Mouse (Mus musculus) macrophage (primary cell): ENCODE data around the gene Pkd1. TPM values are rescaled to one million over a fixed set of nuclear protein-coding genes. Genes with fewer than 3 reads are reported as not detected.

Experiments used
- H3K27ac ChIP-seq: fragments of 350-480 bp; formaldehyde crosslinking; 2 replicates; pipeline ENCODE4 v1.9.0; 2021
- H3K36me3 ChIP-seq: fragments of 350-480 bp; formaldehyde crosslinking; 2 replicates; pipeline ENCODE4 v1.9.0; 2021; ENCODE audit errors: inconsistent target
- H3K4me3 ChIP-seq: fragments of 350-480 bp; formaldehyde crosslinking; 2 replicates; pipeline ENCODE4 v1.9.0; 2021; ENCODE audit errors: inconsistent target
- H3K79me2 ChIP-seq: fragments of 350-480 bp; formaldehyde crosslinking; 2 replicates; pipeline ENCODE4 v1.9.0; 2021; ENCODE audit errors: inconsistent target
- WGBS: methylation state at CpG from one replicate; pipeline ENCODE4 v1.1.7; 2026; ENCODE audit warnings: inconsistent platforms; ENCODE audit not compliant: missing documents; 5-methylcytosine and 5-hydroxymethylcytosine counted together
- polyA plus RNA-seq: library from polyadenylated mRNA; stranded (reverse); fragments of 250-400 nt; gene quantifications from 3 replicates; pipeline ENCODE4 v1.2.4, GENCODE M21; 2018; ENCODE audit warnings: inconsistent platforms

The Pkd1 gene
- polyA plus RNA-seq, 1 experiment from 2014 or later: 9.7 TPM

DNA sequence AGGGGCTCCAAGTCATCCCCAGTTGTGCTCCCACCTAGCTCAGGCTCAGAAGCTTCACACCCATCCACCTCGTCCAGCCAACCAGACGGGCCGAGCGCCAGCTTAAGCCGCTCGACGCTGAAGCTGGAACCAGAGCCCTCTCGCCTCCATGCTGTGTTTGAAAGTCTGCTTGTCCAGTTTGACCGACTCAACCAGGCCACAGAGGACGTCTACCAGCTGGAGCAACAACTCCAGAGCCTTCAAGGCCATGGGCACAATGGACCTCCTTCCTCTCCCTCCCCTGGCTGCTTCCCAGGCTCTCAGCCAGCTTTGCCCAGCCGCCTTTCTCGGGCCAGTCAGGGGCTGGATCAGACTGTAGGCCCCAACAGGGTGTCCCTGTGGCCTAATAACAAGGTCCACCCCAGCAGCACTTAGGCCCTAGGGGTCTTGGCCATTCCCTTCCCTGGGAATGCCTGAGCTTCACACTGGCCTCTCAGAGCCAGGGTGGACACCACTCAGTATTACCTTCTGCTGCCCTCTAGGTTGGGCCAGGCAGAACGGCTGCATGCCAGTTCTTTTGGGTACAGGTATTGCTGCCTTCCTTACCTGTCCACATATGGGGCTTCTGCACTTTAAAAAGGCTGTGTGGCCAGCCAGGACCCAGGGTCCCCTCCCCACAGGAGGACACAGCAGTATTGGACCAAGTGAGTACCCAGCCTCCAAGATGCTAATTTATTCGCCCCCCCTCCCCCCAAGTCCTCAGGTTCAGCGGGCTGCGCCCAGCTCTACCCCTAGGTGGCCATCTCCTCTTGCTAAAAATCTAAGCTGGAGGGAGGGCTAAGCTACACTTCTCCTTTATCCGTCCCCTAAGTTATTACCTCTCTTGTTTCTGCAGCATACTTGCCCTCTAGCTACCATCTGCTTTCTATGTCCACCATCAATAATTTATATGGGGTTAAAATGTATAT lies 45.8 kb downstream of the Pkd1 start:
- Histone ChIP-seq H3K27ac (no peak overlapping the region), H3K4me3 (no peak overlapping the region), H3K79me2 (no peaks in the 10 kb centered on the region), H3K36me3 (peaks cover 92% of the 10 kb centered on the region)
- 90% methylated on average over 17 of the region's 17 CpGs for WGBS

DNA sequence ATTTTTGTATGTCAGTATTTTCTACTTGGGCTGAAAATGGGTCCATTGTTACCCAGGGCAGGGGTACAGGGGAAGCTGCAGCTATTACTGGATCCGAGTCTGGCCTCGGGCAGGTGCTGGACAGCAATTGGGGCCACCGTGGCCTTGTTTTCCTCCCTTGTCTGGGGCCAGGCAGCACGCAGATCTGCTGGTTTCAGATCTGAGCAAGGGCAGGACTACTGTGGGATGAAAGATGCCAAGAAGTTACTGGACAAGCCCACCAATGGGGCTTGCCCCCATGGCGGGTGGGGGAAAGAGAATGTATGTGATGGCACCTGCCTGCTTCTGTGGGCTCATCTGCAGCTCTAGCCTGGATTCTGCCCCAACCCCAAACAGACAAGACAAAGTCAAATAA lies 46.4 kb downstream of the Pkd1 start:
- H3K27ac ChIP-seq: no peak overlapping the region
- no peaks in the 10 kb centered on the region for H3K79me2 ChIP-seq
- peaks cover 88% of the 10 kb centered on the region for H3K36me3 ChIP-seq
- WGBS: 94% methylated on average over 5 of the region's 5 CpGs
- H3K4me3 ChIP-seq: no peak overlapping the region

- no peaks in the 10 kb centered on the region for H3K79me2 ChIP-seq
- H3K4me3 ChIP-seq: no peak overlapping the region
- H3K36me3 ChIP-seq: peaks cover 82% of the 10 kb centered on the region
- no peak overlapping the region for H3K27ac ChIP-seq
- WGBS: 91% methylated on average over 19 of the region's 19 CpGs
Observed at GRCm38 (mm10) chr17:24596471-24597183, 47.0 kb downstream of the Pkd1 start.

GRCm38 (mm10) chr17:24597989-24598388 lies 48.4 kb downstream of the Pkd1 start:
- WGBS: 97% methylated on average over 3 of the region's 3 CpGs

GRCm38 (mm10) chr17:24600502-24600901 lies 50.9 kb downstream of the Pkd1 start:
- WGBS: 100% methylated on average over 4 of the region's 4 CpGs
- Histone ChIP-seq H3K36me3 (peaks cover 70% of the 10 kb centered on the region), H3K79me2 (no peaks in the 10 kb centered on the region), H3K27ac (no peak overlapping the region), H3K4me3 (no peak overlapping the region)

More at GRCm38 (mm10) chr17:24597989-24598388, 48.4 kb downstream of the Pkd1 start:
- no peak overlapping the region for H3K27ac ChIP-seq
- H3K79me2 ChIP-seq: no peaks in the 10 kb centered on the region
- H3K36me3 ChIP-seq: peaks cover 79% of the 10 kb centered on the region
- H3K4me3 ChIP-seq: no peak overlapping the region

DNA sequence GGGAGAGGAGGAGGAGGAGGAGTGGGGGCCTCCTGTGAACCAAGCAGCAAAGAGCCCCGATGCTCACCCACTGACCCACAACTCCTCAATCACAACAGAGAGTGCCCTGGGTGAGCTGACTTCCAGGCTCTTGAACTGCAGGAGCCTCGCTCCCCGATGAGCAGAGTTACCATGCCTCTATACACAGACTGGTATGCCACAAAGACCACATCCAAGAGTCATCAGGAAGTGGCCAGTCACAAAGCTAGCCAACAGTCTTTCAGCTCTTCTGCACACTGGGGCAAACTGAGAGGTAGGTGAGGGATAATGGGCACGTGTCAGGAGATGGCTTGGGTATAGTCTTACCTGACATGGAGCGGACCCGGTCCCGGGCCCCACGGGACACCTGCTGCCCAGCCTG lies 54.3 kb downstream of the Pkd1 start:
- Histone ChIP-seq H3K79me2 (no peaks in the 10 kb centered on the region), H3K36me3 (peaks cover 64% of the 10 kb centered on the region), H3K27ac (no peak overlapping the region), H3K4me3 (no peak overlapping the region)
- 59% methylated on average over 8 of the region's 8 CpGs for WGBS

DNA sequence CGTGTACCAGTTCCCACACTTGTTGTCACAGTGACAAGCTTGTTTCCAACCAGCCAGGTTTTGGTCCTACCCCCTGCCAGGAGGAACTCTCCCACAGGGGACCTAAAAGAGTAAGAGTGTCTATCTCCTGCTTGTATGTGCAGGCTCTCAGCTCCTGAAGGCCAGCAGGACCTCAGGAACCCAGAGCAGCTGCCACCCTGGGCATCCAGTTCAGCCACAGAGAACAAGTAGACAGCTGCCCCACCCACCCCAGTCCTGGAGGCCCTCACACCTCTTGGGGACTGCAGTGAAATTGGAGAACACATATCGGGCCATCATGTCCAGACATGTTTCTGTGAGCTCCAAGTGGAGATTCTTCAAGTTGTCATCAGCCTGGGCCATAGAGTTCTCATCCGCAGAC lies 54.9 kb downstream of the Pkd1 start:
- Histone ChIP-seq H3K4me3 (no peak overlapping the region), H3K36me3 (peaks cover 58% of the 10 kb centered on the region), H3K27ac (no peak overlapping the region), H3K79me2 (no peaks in the 10 kb centered on the region)
- 100% methylated on average over 3 of the region's 3 CpGs for WGBS

DNA sequence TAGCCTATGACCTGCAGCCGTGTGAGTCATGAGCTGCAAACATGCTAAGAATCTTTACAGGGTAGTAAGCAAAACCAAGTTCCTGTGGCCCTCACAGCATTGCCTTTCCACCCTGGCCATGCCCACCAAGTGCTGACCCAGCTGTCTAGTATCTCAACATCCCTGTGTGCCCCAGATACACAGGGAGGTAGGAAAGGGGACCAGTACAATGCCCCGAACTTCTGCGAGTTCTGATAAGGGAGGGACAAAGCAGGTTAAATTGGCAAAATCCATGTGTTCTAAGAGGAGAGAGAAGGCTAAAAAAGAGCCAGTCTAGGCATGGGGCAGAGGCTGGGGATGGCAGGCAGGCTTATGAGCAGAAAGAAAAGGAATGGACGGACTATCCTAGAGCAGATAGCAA lies 58.7 kb downstream of the Pkd1 start:
- 92% methylated on average over 4 of the region's 4 CpGs for WGBS
- Histone ChIP-seq H3K79me2 (no peaks in the 10 kb centered on the region), H3K36me3 (peaks cover 41% of the 10 kb centered on the region; the same call in 1 of the 2 replicates), H3K4me3 (no peak overlapping the region), H3K27ac (no peak overlapping the region)

DNA sequence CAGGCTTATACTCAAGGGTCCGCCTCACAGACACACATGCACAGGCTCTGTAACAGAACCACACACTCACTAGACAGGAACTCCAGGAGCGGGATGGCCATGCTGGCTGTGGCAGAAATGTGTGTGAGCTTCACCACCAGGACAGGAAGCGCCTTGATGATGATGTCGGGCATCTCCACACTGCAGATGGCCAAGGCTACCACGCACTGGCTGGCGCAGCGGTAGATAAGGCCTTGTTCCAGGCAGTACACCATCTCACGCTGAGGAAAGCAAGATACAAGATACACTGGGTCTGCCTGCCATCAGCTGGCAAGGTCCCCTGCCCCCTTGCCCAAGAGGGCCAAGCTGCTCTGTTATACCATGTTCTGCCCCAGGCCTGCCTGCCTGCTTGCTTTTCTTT lies 59.2 kb downstream of the Pkd1 start:
- 89% methylated on average over 8 of the region's 8 CpGs for WGBS
- Histone ChIP-seq H3K36me3 (peaks cover 46% of the 10 kb centered on the region; the same call in 1 of the 2 replicates), H3K4me3 (no peak overlapping the region), H3K79me2 (no peaks in the 10 kb centered on the region), H3K27ac (no peak overlapping the region)

DNA sequence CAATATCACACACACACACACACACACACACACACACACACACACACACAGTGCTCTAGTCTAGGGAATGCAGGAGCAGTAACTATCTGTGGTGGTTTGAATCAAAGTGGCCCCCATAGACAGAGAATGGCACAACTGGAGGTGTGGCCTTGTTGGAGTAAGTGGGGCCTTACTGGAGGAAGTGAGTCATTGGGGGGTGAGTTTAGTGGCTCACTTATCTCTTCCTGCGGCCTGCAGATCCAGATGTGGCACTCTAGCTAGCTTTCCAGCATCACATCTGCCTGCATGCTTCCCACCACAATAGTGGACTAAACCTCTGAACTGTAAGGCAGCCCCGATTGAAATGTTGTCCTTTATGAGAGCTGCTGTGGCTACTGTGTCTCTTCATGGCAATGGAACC lies 61.1 kb downstream of the Pkd1 start:
- Histone ChIP-seq H3K4me3 (no peak overlapping the region), H3K36me3 (peaks cover 56% of the 10 kb centered on the region; the same call in 1 of the 2 replicates), H3K79me2 (no peaks in the 10 kb centered on the region), H3K27ac (no peak overlapping the region)
- WGBS: 7% methylated on average over 2 of the region's 2 CpGs

- Histone ChIP-seq H3K27ac (no peak overlapping the region), H3K36me3 (peaks cover 93% of the 10 kb centered on the region)
Observed at GRCm38 (mm10) chr17:24617561-24618194, 68.0 kb downstream of the Pkd1 start.

DNA sequence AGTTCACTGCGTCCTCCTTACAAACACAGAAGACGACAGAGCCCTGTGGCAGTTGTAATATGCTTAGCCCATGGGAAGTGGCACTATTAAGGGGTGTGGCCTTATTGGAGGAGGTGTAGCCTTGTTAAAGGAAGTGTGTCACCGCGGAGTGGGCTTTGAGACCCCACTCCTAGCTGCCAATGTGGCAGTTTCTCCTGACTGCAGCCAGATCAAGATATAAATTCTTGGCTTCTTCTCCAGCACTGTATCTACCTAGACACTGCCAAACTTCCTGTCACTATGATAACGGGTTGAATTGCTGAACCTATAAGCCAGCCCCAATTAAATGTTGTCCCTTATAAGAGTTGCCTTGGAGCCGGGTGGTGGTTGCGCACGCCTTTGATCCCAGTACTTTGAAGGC lies 75.8 kb downstream of the Pkd1 start:
- Histone ChIP-seq H3K79me2 (no peaks in the 10 kb centered on the region), H3K27ac (no peak overlapping the region), H3K4me3 (no peak overlapping the region), H3K36me3 (peaks cover 90% of the 10 kb centered on the region)
- WGBS: 99% methylated on average over 8 of the region's 8 CpGs

More at GRCm38 (mm10) chr17:24617561-24618194, 68.0 kb downstream of the Pkd1 start:
- H3K79me2 ChIP-seq: no peaks in the 10 kb centered on the region
- 61% methylated on average over 14 of the region's 14 CpGs for WGBS
- H3K4me3 ChIP-seq: no peak overlapping the region

DNA sequence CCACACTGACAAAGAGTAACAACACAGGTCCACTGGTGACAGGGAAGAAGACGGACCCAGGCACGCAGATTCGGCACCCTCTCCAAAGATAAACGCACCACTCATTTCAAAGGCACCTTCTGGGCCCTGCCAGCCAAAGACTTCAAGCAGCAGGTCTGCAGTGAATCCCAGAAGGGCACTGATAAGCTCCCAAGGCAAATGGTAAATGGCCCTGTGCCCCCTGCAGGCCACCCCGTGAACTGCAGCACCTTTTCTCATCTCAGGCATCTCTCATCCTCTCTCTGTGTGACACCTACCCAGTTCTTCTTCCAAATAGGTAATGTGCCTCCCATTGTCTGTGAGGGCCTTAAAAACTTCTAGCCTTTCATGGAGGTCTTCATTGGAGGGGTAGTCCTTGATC lies 79.0 kb downstream of the Pkd1 start:
- Histone ChIP-seq H3K27ac (no peak overlapping the region), H3K36me3 (peaks cover 62% of the 10 kb centered on the region), H3K79me2 (no peaks in the 10 kb centered on the region), H3K4me3 (no peak overlapping the region)
- 25% methylated on average over 5 of the region's 5 CpGs for WGBS

DNA sequence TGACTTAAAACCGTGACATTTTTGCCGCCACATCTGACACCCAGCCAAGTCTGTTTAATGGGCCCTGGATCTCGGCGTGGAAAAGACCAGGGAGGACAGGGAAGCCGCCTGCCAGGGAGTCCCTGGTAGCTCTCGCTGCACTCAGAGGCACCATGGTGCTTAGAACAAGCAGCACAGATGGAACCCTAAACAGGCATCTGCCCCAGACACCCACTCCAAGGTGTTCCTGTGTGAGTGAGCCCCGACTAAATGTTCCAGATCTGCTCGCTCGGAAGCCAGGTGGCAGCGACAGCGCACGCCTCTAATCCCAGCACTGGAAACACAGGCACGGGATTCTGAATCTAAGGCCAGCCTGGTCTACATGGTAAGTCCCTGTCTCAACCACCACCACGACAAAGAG lies 80.4 kb downstream of the Pkd1 start:
- no peak overlapping the region for H3K27ac ChIP-seq
- peaks cover 48% of the 10 kb centered on the region for H3K36me3 ChIP-seq
- H3K79me2 ChIP-seq: no peaks in the 10 kb centered on the region
- 94% methylated on average over 14 of the region's 14 CpGs for WGBS
- no peak overlapping the region for H3K4me3 ChIP-seq
